Mouse (Mus musculus): ENCODE data around the gene Mitf. TPM values are rescaled to one million over a fixed set of nuclear protein-coding genes. Genes with fewer than 3 reads are reported as not detected.

Mitf gene
- total RNA-seq, 2 experiments from 2014 or later: 7.8 to 8.2 TPM

DNA sequence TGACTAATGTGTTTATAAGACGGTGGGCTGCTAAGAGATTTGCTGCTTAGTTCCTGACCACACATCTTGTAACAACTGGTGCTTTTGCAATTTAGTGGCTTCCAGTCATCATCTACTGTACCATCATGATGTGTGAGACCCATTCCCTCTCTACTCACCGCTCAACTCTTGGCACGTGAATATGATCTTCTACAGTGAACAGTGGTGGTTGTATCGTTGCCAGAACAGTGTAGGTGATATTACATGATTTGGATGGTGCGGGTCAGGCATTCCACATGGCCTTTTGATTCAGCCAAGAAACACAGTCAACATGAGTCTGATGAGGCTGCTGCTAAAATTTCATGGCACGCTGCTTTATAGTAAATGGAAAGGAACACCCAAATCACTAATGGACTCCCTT is 114.7 kb downstream of the Mitf start:
- no peak for TF ChIP-seq CTCF (IDR thresholded peaks at IDR 0.05)
- intact Hi-C loops (cut with DNase I): no loop called here
- H3K4me3 ChIP-seq: no peak overlapping the region
- no peak overlapping the region for H3K27ac ChIP-seq
- DNase-seq (ENCODE audit: extremely low spot score in 1 of 2, low spot score in 2 of 2): no peak

GRCm38 (mm10) chr6:97924221-97924620 is 117.4 kb downstream of the Mitf start:
- Histone ChIP-seq H3K4me3 (no peak overlapping the region), H3K27ac (no peak overlapping the region)
- intact Hi-C loops (cut with DNase I): no loop called here
- TF ChIP-seq CTCF (IDR thresholded peaks at IDR 0.05): no peak
- no peak for DNase-seq (ENCODE audit: extremely low spot score in 1 of 2, low spot score in 2 of 2)

GRCm38 (mm10) chr6:97929051-97929450 is 122.2 kb downstream of the Mitf start:
- no peak for DNase-seq (ENCODE audit: extremely low spot score in 1 of 2, low spot score in 2 of 2)
- no peak overlapping the region for H3K27ac ChIP-seq
- TF ChIP-seq CTCF (IDR thresholded peaks at IDR 0.05): no peak
- H3K4me3 ChIP-seq: no peak overlapping the region
- intact Hi-C loops (cut with DNase I): no loop called here

GRCm38 (mm10) chr6:97929466-97929865 is 122.6 kb downstream of the Mitf start:
- TF ChIP-seq CTCF (IDR thresholded peaks at IDR 0.05): no peak
- Histone ChIP-seq H3K27ac (no peak overlapping the region), H3K4me3 (no peak overlapping the region)
- intact Hi-C loops (cut with DNase I): no loop called here
- DNase-seq (ENCODE audit: extremely low spot score in 1 of 2, low spot score in 2 of 2): no peak

- intact Hi-C loops (cut with DNase I): no loop called here
Measured at GRCm38 (mm10) chr6:97937139-97937538, 130.3 kb downstream of the Mitf start.

DNA sequence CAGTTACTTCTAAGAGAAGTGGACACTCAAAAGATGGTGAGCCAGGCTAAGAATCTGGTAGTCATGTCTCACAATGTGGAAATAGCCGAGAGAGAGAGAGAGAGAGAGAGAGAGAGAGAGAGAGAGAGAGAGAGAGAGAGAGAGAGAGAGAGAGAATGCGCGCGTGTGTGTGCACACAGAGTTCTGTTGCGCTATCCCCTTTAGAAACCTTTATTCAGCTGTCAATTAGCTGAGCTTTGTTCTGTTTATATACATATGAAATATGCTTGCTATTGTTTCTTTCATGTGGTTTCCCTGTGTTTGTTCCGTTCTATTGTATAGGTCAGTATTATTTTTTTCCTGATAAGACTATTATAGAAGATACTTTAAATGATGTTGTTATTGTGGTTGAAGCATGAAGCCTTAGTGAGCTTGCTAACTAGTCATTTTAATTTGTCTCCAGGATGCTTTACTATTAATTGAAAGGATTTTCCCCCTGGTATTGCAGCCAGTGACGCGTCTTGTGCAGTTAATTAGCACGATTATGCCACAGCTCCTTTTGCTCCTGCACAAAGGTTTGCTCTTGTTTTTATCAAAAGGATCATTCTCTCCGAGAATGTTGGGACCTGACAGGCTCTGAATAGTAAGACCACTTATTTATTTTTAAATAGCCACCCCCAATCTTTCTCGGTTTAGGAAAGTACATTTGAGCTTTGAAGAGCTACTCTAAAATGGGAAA is 131.2 kb downstream of the Mitf start:
- intact Hi-C loops (cut with DNase I): no loop called here
- no peak for TF ChIP-seq CTCF (IDR thresholded peaks at IDR 0.05)
- H3K27ac ChIP-seq: no peak overlapping the region
- DNase-seq (ENCODE audit: extremely low spot score in 1 of 2, low spot score in 2 of 2): no peak
- no peak overlapping the region; the same call in 1 of the 2 replicates for H3K4me3 ChIP-seq

More at GRCm38 (mm10) chr6:97937139-97937538, 130.3 kb downstream of the Mitf start:
- Histone ChIP-seq H3K27ac (no peak overlapping the region), H3K4me3 (no peak overlapping the region)
- no peak for DNase-seq (ENCODE audit: extremely low spot score in 1 of 2, low spot score in 2 of 2)
- TF ChIP-seq CTCF (IDR thresholded peaks at IDR 0.05): no peak

DNA sequence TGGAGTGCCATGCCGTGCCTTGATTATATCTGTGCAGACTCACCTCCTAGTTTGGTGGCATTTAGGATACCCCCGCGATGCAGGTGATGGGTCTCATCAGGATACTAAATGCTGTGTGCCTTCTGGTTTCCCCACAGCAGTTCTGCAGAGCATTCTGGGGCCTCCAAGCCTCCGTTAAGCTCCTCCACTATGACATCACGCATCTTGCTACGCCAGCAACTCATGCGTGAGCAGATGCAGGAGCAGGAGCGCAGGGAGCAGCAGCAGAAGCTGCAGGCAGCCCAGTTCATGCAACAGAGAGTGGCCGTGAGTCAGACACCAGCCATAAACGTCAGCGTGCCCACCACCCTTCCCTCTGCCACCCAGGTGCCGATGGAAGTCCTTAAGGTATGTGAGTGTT is 134.1 kb downstream of the Mitf start:
- intact Hi-C loops (cut with DNase I): no loop called here
- TF ChIP-seq CTCF (IDR thresholded peaks at IDR 0.05): no peak
- Histone ChIP-seq H3K4me3 (no peak overlapping the region), H3K27ac (no peak overlapping the region)
- DNase-seq (ENCODE audit: extremely low spot score in 1 of 2, low spot score in 2 of 2): no peak

DNA sequence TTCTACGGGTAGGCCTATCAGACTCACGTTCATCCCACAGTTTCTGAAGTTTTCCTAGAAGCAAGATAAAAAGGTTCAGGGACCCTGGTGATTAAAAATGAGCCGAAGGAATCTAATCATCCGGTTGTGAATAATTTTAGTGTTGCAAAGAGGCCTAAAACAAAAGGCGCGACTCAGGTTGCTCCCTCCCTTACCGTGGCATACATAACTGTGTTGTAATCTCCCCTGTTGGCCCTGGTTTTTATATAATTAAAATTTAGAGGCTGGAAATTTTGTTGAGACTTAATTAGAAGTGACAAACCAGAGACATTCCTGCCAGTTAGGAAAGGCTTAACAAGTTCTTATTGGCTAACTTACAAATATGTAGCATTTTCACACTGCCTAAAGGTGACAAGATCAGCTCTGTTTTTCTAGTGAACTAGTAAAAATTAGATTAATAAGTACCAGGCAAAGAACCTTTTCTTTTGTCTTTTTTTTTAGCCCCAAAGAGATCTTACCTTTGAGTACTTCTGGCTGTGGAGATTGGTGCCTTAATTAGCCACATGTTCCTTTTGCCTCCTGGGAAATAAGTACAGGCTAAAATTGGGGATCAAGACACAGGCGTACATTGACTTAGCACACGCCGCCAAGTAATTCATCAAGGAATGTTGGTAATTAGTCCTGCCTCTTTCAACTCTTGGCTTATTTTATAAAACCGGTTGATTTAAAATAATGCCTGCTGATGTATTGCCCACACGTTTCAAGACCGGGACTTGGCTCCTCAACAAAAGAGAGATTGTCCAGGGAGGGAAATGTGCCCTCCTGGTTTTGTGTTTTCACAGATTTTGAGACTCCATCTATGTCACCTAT is 143.4 kb downstream of the Mitf start:
- TF ChIP-seq CTCF (IDR thresholded peaks at IDR 0.05): no peak
- Histone ChIP-seq H3K4me3 (no peak overlapping the region), H3K27ac (no peak overlapping the region)
- DNase-seq (ENCODE audit: extremely low spot score in 1 of 2, low spot score in 2 of 2): no peak
- intact Hi-C loops (cut with DNase I): no loop called here

DNA sequence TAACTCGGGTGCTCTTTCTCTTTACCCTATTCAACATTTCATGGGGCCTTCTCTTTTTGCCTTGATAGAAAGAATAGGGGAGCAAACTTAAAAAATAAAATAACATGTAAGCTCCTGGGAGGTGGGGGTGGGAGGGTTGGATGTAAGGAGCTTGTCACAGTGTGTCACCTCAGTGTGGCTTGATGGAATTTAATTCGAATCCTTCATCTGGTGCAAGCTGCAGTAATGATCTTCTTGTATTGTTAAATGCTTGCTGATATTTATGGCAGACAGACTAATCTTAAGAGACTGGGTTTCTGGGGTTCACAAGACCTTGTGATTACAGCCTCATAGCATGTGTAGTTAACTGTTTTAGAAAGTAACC is 144.0 kb downstream of the Mitf start:
- no peak for DNase-seq (ENCODE audit: extremely low spot score in 1 of 2, low spot score in 2 of 2)
- TF ChIP-seq CTCF (IDR thresholded peaks at IDR 0.05): no peak
- intact Hi-C loops (cut with DNase I): no loop called here
- H3K27ac ChIP-seq: no peak overlapping the region
- H3K4me3 ChIP-seq: no peak overlapping the region

- TF ChIP-seq CTCF (IDR thresholded peaks at IDR 0.05): no peak
- intact Hi-C loops (cut with DNase I): no loop called here
- no peak overlapping the region for H3K27ac ChIP-seq
- DNase-seq (ENCODE audit: extremely low spot score in 1 of 2, low spot score in 2 of 2): no peak
- H3K4me3 ChIP-seq: no peak overlapping the region
Measured at GRCm38 (mm10) chr6:97951711-97952110, 144.9 kb downstream of the Mitf start.

- Histone ChIP-seq H3K4me3 (no peak overlapping the region), H3K27ac (no peak overlapping the region)
- no peak for TF ChIP-seq CTCF (IDR thresholded peaks at IDR 0.05)
- DNase-seq (ENCODE audit: extremely low spot score in 1 of 2, low spot score in 2 of 2): peak; percentile 10 to 31
- intact Hi-C loops (cut with DNase I): no loop called here
Measured at GRCm38 (mm10) chr6:97952845-97953244, 146.0 kb downstream of the Mitf start.

DNA sequence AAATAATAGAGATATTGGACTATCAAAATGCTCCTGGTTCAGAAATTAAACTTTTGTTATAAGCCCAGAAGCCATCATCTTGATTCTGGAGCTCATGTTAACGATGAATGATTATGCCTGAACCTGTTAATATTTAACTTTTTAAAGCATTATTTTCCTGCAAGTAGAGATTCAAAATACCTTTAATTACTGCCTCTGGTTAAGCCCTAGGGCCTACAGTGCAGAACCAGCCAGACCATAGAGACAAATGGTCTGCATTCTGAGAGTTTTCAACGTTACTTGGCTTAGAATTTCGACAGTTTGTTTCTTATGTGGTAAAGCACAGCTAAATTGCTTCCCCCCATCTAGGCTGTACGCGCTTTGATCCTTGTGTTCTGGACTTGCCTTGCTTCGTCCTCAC is 149.3 kb downstream of the Mitf start:
- H3K4me3 ChIP-seq: no peak overlapping the region
- no peak overlapping the region for H3K27ac ChIP-seq
- intact Hi-C loops (cut with DNase I): no loop called here
- DNase-seq (ENCODE audit: extremely low spot score in 1 of 2, low spot score in 2 of 2): no peak
- no peak for TF ChIP-seq CTCF (IDR thresholded peaks at IDR 0.05)
